ENCODE assay signal across 8 mouse cellular contexts in genomic region chr6:86397257-86397980, GRCm38 (mm10). TPM values are rescaled to one million over a fixed set of nuclear protein-coding genes. Genes with fewer than 3 reads are reported as not detected.
A peak's percentile ranks its signal among the peaks of the same experiment; 100 is the strongest.
DNase-seq lines count a peak whose midpoint lies in the region; ATAC-seq and TF ChIP-seq lines count a peak whose summit lies in the region.

No protein-coding gene starts in this region.

- H3K4me3 ChIP-seq in heart, embryonic 15.5 days, result peak overlapping the region; percentile 76
- H3K4me3 ChIP-seq in hindbrain, postnatal 0 days (ENCODE audit: low read length), result peak overlapping the region; percentile 89
- H3K4me3 ChIP-seq in midbrain, embryonic 13.5 days (replicated peaks), result peak overlapping the region; percentile 87

- no peak for DNase-seq in heart, adult 18-20 months
- DNase-seq in hindbrain, postnatal 0 days (ENCODE audit: low spot score), result no peak
- DNase-seq in gastrocnemius, postnatal 10 days, result no peak
- no peak for DNase-seq in urinary bladder, postnatal 36 days (ENCODE audit: low spot score in 2 of 2)
- no peak for DNase-seq in MN1 (ENCODE audit: low spot score)

- H3K27me3 ChIP-seq in heart, embryonic 15.5 days, result no peaks in the 10 kb centered on the region
- no peaks in the 10 kb centered on the region for H3K27me3 ChIP-seq in hindbrain, postnatal 0 days (ENCODE audit: insufficient read depth, low read length)
- H3K27me3 ChIP-seq in midbrain, embryonic 13.5 days, result peaks cover 7% of the 10 kb centered on the region

- peaks cover 29% of the 10 kb centered on the region for H3K4me1 ChIP-seq in heart, embryonic 15.5 days (replicated peaks)
- peaks cover 18% of the 10 kb centered on the region; the same call in 1 of the 2 replicates for H3K4me1 ChIP-seq in hindbrain, postnatal 0 days (ENCODE audit: insufficient read depth, low read length)
- H3K4me1 ChIP-seq in midbrain, embryonic 13.5 days (replicated peaks), result peaks cover 36% of the 10 kb centered on the region

- peaks cover 3% of the 10 kb centered on the region; the same call in 1 of the 2 replicates for H3K36me3 ChIP-seq in heart, embryonic 15.5 days
- H3K36me3 ChIP-seq in hindbrain, postnatal 0 days (ENCODE audit: insufficient read depth, low read length), result peaks cover 7% of the 10 kb centered on the region; the same call in 1 of the 2 replicates
- H3K36me3 ChIP-seq in midbrain, embryonic 13.5 days, result peaks cover 16% of the 10 kb centered on the region

- peak overlapping the region; percentile 88 for H3K9ac ChIP-seq in heart, embryonic 15.5 days
- peak overlapping the region; percentile 90 for H3K9ac ChIP-seq in hindbrain, postnatal 0 days (replicated peaks; ENCODE audit: low read length)
- peak overlapping the region; percentile 96 for H3K9ac ChIP-seq in midbrain, embryonic 13.5 days (replicated peaks)

- peak overlapping the region; percentile 78 for H3K4me2 ChIP-seq in heart, embryonic 15.5 days
- peak overlapping the region; percentile 75 for H3K4me2 ChIP-seq in hindbrain, postnatal 0 days (ENCODE audit: low read depth, low read length)
- H3K4me2 ChIP-seq in midbrain, embryonic 13.5 days (replicated peaks), result peak overlapping the region; percentile 76

- WGBS in heart, embryonic 15.5 days, result 3% methylated on average over 14 of the region's 14 CpGs
- WGBS in hindbrain, postnatal 0 days, result 4% methylated on average over 14 of the region's 14 CpGs
- WGBS in midbrain, embryonic 13.5 days, result 7% methylated on average over 14 of the region's 14 CpGs

- TF ChIP-seq CTCF in hindbrain, postnatal 0 days (IDR thresholded peaks at IDR 0.05; ENCODE audit: low read depth), result peak; percentile 26; the same call in 1 of the 2 replicates

- no peak for ATAC-seq in heart, embryonic 15.5 days (replicated peaks; ENCODE audit: insufficient number of reproducible peaks, insufficient read depth, low FRiP score, low read depth)
- peak; percentile 8 for ATAC-seq in activated CD4-positive, CD25-positive, alpha-beta regulatory T cell, adult 4 months
- ATAC-seq in hindbrain, postnatal 0 days, result peak; percentile 62; the same call in 1 of the 2 replicates
- ATAC-seq in midbrain, embryonic 13.5 days, result no peak

- no peaks in the 10 kb centered on the region for H3K9me3 ChIP-seq in heart, embryonic 15.5 days (replicated peaks)
- H3K9me3 ChIP-seq in hindbrain, postnatal 0 days (ENCODE audit: low read length), result no peaks in the 10 kb centered on the region
- no peaks in the 10 kb centered on the region for H3K9me3 ChIP-seq in midbrain, embryonic 13.5 days

- H3K27ac ChIP-seq in heart, embryonic 15.5 days, result peak overlapping the region; percentile 85
- peak overlapping the region; percentile 95 for H3K27ac ChIP-seq in hindbrain, postnatal 0 days
- peak overlapping the region; percentile 94 for H3K27ac ChIP-seq in midbrain, embryonic 13.5 days

RNA-seq across cellular contexts. Expression of gene Pcyox1, which starts 0.5 kb away (rescaled TPM):
- polyA plus RNA-seq in heart, embryonic 15.5 days (2015; fragmentation: Nextera tagmentation; extraction: Ambion mirVana), result 49.8 and 54.7 TPM in 2 replicates
- 10 to 100 TPM; 81.9 to 86.8 TPM for total RNA-seq in heart, adult 18-20 months (2021)
- polyA plus RNA-seq in activated CD4-positive, CD25-positive, alpha-beta regulatory T cell, adult 4 months (2017; shearing (Covaris generic)), result 1 to 10 TPM; 5.3 to 6.9 TPM
- total RNA-seq in hindbrain, postnatal 0 days (2014; rRNA removed), result 74.3 and 80.9 TPM in 2 replicates
- 102 and 104 TPM in 2 replicates for polyA plus RNA-seq in hindbrain, postnatal 0 days (2015; fragmentation: Nextera tagmentation; extraction: Ambion mirVana)
- 114 and 122 TPM in 2 replicates for polyA plus RNA-seq in midbrain, embryonic 13.5 days (2015; fragmentation: Nextera tagmentation; extraction: Ambion mirVana)
- total RNA-seq in gastrocnemius, postnatal 10 days (2021), result 10 to 100 TPM; 67.0 to 71.2 TPM

RNA-seq across cellular contexts. Expression of gene Tia1, which starts 6.6 kb away (rescaled TPM):
- polyA plus RNA-seq in heart, embryonic 15.5 days (2015; fragmentation: Nextera tagmentation; extraction: Ambion mirVana), result 109 and 119 TPM in 2 replicates
- 10 to 100 TPM; 17.2 to 19.3 TPM for total RNA-seq in heart, adult 18-20 months (2021)
- polyA plus RNA-seq in activated CD4-positive, CD25-positive, alpha-beta regulatory T cell, adult 4 months (2017; shearing (Covaris generic)), result 100 to 1,000 TPM in 1 of 2 experiments, 10 to 100 TPM in 1; 96.7 to 104 TPM
- total RNA-seq in hindbrain, postnatal 0 days (2014; rRNA removed), result 138 and 148 TPM in 2 replicates
- 190 and 211 TPM in 2 replicates for polyA plus RNA-seq in hindbrain, postnatal 0 days (2015; fragmentation: Nextera tagmentation; extraction: Ambion mirVana)
- 401 and 405 TPM in 2 replicates for polyA plus RNA-seq in midbrain, embryonic 13.5 days (2015; fragmentation: Nextera tagmentation; extraction: Ambion mirVana)
- 10 to 100 TPM; 34.0 to 50.1 TPM for total RNA-seq in gastrocnemius, postnatal 10 days (2021)

RNA-seq across cellular contexts. Expression of gene Snrpg, which starts 26.3 kb away (rescaled TPM):
- 261 and 274 TPM in 2 replicates for polyA plus RNA-seq in heart, embryonic 15.5 days (2015; fragmentation: Nextera tagmentation; extraction: Ambion mirVana)
- total RNA-seq in heart, adult 18-20 months (2021), result 10 to 100 TPM; 41.2 to 48.5 TPM
- 100 to 1,000 TPM; 383 to 452 TPM for polyA plus RNA-seq in activated CD4-positive, CD25-positive, alpha-beta regulatory T cell, adult 4 months (2017; shearing (Covaris generic))
- 45.1 and 48.1 TPM in 2 replicates for total RNA-seq in hindbrain, postnatal 0 days (2014; rRNA removed)
- 278 and 289 TPM in 2 replicates for polyA plus RNA-seq in hindbrain, postnatal 0 days (2015; fragmentation: Nextera tagmentation; extraction: Ambion mirVana)
- polyA plus RNA-seq in midbrain, embryonic 13.5 days (2015; fragmentation: Nextera tagmentation; extraction: Ambion mirVana), result 599 and 627 TPM in 2 replicates
- 10 to 100 TPM; 60.0 to 71.1 TPM for total RNA-seq in gastrocnemius, postnatal 10 days (2021)

RNA-seq across cellular contexts. Expression of gene Gm44790, which starts 29.0 kb away (rescaled TPM):
- 1.1 TPM in 1 of 2 replicates, not detected in the other for polyA plus RNA-seq in heart, embryonic 15.5 days (2015; fragmentation: Nextera tagmentation; extraction: Ambion mirVana)
- not detected for total RNA-seq in heart, adult 18-20 months (2021)
- not detected for polyA plus RNA-seq in activated CD4-positive, CD25-positive, alpha-beta regulatory T cell, adult 4 months (2017; shearing (Covaris generic))
- not detected in 2 replicates for total RNA-seq in hindbrain, postnatal 0 days (2014; rRNA removed)
- not detected in 2 replicates for polyA plus RNA-seq in hindbrain, postnatal 0 days (2015; fragmentation: Nextera tagmentation; extraction: Ambion mirVana)
- polyA plus RNA-seq in midbrain, embryonic 13.5 days (2015; fragmentation: Nextera tagmentation; extraction: Ambion mirVana), result not detected in 2 replicates
- total RNA-seq in gastrocnemius, postnatal 10 days (2021), result not detected

RNA-seq across cellular contexts. Expression of gene Fam136a, which starts 32.0 kb away (rescaled TPM):
- polyA plus RNA-seq in heart, embryonic 15.5 days (2015; fragmentation: Nextera tagmentation; extraction: Ambion mirVana), result 78.0 and 87.2 TPM in 2 replicates
- total RNA-seq in heart, adult 18-20 months (2021), result 10 to 100 TPM; 28.6 to 28.7 TPM
- polyA plus RNA-seq in activated CD4-positive, CD25-positive, alpha-beta regulatory T cell, adult 4 months (2017; shearing (Covaris generic)), result 10 to 100 TPM; 51.4 to 61.1 TPM
- total RNA-seq in hindbrain, postnatal 0 days (2014; rRNA removed), result 42.2 and 48.2 TPM in 2 replicates
- polyA plus RNA-seq in hindbrain, postnatal 0 days (2015; fragmentation: Nextera tagmentation; extraction: Ambion mirVana), result 63.7 and 64.6 TPM in 2 replicates
- 134 and 137 TPM in 2 replicates for polyA plus RNA-seq in midbrain, embryonic 13.5 days (2015; fragmentation: Nextera tagmentation; extraction: Ambion mirVana)
- total RNA-seq in gastrocnemius, postnatal 10 days (2021), result 10 to 100 TPM; 23.8 to 30.4 TPM

Comparison
In these comparisons a context has a peak if more than half of its experiments do, and no peak if none do; other contexts are left out.
1. ATAC-seq: peak in activated CD4-positive, CD25-positive, alpha-beta regulatory T cell, adult 4 months (single experiment) and hindbrain, postnatal 0 days (single experiment); none in heart, embryonic 15.5 days (single experiment) and midbrain, embryonic 13.5 days (single experiment).
2. Peak in every context shown above with its lines, with median percentiles within 50 percentile points of each other: H3K27ac ChIP-seq, H3K4me2 ChIP-seq, H3K4me3 ChIP-seq and H3K9ac ChIP-seq.